Mouse (Mus musculus) stomach, postnatal 0 days (tissue): ENCODE data around the gene Ern2.

ENCODE experiments used
- CTCF ChIP-seq: IDR thresholded peaks from 2 replicates; pipeline ENCODE4 v1.5.1; 2016; ENCODE audit warnings: antibody characterized with exemption, low read depth, mild to moderate bottlenecking, moderate library complexity
- EP300 ChIP-seq: optimal IDR thresholded peaks from 2 replicates; pipeline ENCODE3; 2016; ENCODE audit warnings: antibody characterized with exemption

GRCm38 (mm10) chr7:122197306-122197705, 11.3 kb upstream of the Ern2 start:
- TF ChIP-seq EP300: no peak
- TF ChIP-seq CTCF: peak; percentile 85
